Mouse (Mus musculus) heart, adult 8-10 months (tissue): ENCODE measurements around the gene Cnnm3. TPM values are rescaled to one million over a fixed set of nuclear protein-coding genes. Genes with fewer than 3 reads are reported as not detected.

Experiments
- DNase-seq: peaks from one replicate; pipeline ENCODE4 v3.0.0; 2022; ENCODE audit warnings: low spot score
- microRNA-seq: library from miRNA; unstranded; fragments of <30 nt; microRNA quantifications from one replicate; pipeline ENCODE4 v1.2.0, GENCODE M21; 2022
- total RNA-seq, 4 experiments: library from RNA; stranded (reverse); gene quantifications; 2 replicates each; pipeline ENCODE4 v1.2.4; 2022

Cnnm3 gene
- total RNA-seq, 4 experiments from 2014 or later: 8.6 to 16.3 (median 11.7) TPM

GRCm38 (mm10) chr1:36575347-36575746, 63.7 kb downstream of the Cnnm3 start:
- DNase-seq: no peak

GRCm38 (mm10) chr1:36576991-36577675, 65.5 kb downstream of the Cnnm3 start:
- DNase-seq: no peak

Small RNAs within 50 kb of the gene (microRNA-seq; reads per million reads assigned to microRNA genes)
- not detected for gene Gm47280

Other genes with a start within 250 kb of the Cnnm3 start
- 1 to 10 TPM; 2.0 to 4.4 (median 2.8) TPM for gene Neurl3, start 237.2 kb upstream of the Cnnm3 start, total RNA-seq
- 10 to 100 TPM in 2 of 4 experiments, 1 to 10 TPM in 2; 4.7 to 16.6 (median 9.9) TPM for gene Arid5a, start 204.1 kb upstream of the Cnnm3 start, total RNA-seq
- 10 to 100 TPM; 46.9 to 76.4 (median 65.2) TPM for gene Kansl3, start 142.7 kb upstream of the Cnnm3 start, total RNA-seq
- gene Fer1l5, start 139.6 kb upstream of the Cnnm3 start, total RNA-seq: not detected
- gene Lman2l, start 66.6 kb upstream of the Cnnm3 start, total RNA-seq: 10 to 100 TPM; 26.3 to 29.4 (median 27.8) TPM
- gene Cnnm4, start 40.2 kb upstream of the Cnnm3 start, total RNA-seq: 1 to 10 TPM; 3.7 to 5.2 (median 4.7) TPM
- gene Ankrd23, start 25.0 kb downstream of the Cnnm3 start, total RNA-seq: 100 to 1,000 TPM; 251 to 540 (median 405) TPM
- 100 to 1,000 TPM; 132 to 332 (median 244) TPM for gene Gm42417, start 27.6 kb downstream of the Cnnm3 start, total RNA-seq
- gene Ankrd39, start 35.6 kb downstream of the Cnnm3 start, total RNA-seq: 1 to 10 TPM; 5.4 to 8.2 (median 7.1) TPM
- 10 to 100 TPM; 10.8 to 13.4 (median 11.2) TPM for gene Sema4c, start 46.5 kb downstream of the Cnnm3 start, total RNA-seq
- under 1 TPM in 2 of 4 experiments, not detected in 2; 0.44 to 0.62 TPM for gene Fam178b, start 171.3 kb downstream of the Cnnm3 start, total RNA-seq
- gene Cox5b, start 179.6 kb downstream of the Cnnm3 start, total RNA-seq: 1,000 to 10,000 TPM; 1,794 to 2,512 (median 2,152) TPM
- not detected for gene 4933424G06Rik, start 198.3 kb downstream of the Cnnm3 start, total RNA-seq
- gene Actr1b, start 202.6 kb downstream of the Cnnm3 start, total RNA-seq: 10 to 100 TPM; 84.9 to 97.9 (median 92.4) TPM
- gene Zap70, start 249.9 kb downstream of the Cnnm3 start, total RNA-seq: under 1 TPM in 2 of 4 experiments, not detected in 2; 0.20 to 0.78 TPM